Mouse (Mus musculus): Measurements from ENCODE around the gene Col4a3. TPM values are rescaled to one million over a fixed set of nuclear protein-coding genes. Genes with fewer than 3 reads are reported as not detected.

The Col4a3 gene
- total and polyA plus RNA-seq, 2 experiments from 2014 or later: 0.08 to 0.63 TPM

GRCm38 (mm10) chr1:82741539-82741938 is 154.8 kb downstream of the Col4a3 start:
- DNase-seq (ENCODE audit: low spot score) (no peak), ATAC-seq (ENCODE audit: insufficient read depth, low read depth) (no peak)
- Histone ChIP-seq H3K27me3 (ENCODE audit: control insufficient read depth, insufficient read depth, low read length) (no peaks in the 10 kb centered on the region), H3K4me1 (ENCODE audit: control insufficient read depth, insufficient read depth) (no peaks in the 10 kb centered on the region; the same call in 1 of the 2 replicates), H3K36me3 (replicated peaks; ENCODE audit: control insufficient read depth, insufficient read depth, low read length) (peaks cover 45% of the 10 kb centered on the region), H3K9me3 (replicated peaks; ENCODE audit: control insufficient read depth, low read length) (no peaks in the 10 kb centered on the region), H3K9ac (replicated peaks; ENCODE audit: low read depth, low read length) (no peak overlapping the region), H3K4me3 (ENCODE audit: low read depth, low read length) (no peak overlapping the region), H3K4me2 (ENCODE audit: low read depth, low read length) (no peak overlapping the region), H3K27ac (ENCODE audit: low read depth) (no peak overlapping the region)
- TF ChIP-seq CTCF (IDR thresholded peaks at IDR 0.05; ENCODE audit: low read depth): no peak
- no peak for TF ChIP-seq EP300 (IDR thresholded peaks at IDR 0.05; ENCODE audit: low read depth)
- WGBS: 82% methylated on average over 7 of the region's 7 CpGs

GRCm38 (mm10) chr1:82743962-82744361 is 157.2 kb downstream of the Col4a3 start:
- H3K27me3 ChIP-seq (ENCODE audit: control insufficient read depth, insufficient read depth, low read length): no peaks in the 10 kb centered on the region
- no peak overlapping the region for H3K27ac ChIP-seq (ENCODE audit: low read depth)
- no peak; the same call in 1 of the 2 replicates for ATAC-seq (ENCODE audit: insufficient read depth, low read depth)
- H3K4me2 ChIP-seq (ENCODE audit: low read depth, low read length): no peak overlapping the region
- H3K9ac ChIP-seq (replicated peaks; ENCODE audit: low read depth, low read length): no peak overlapping the region
- no peak for TF ChIP-seq EP300 (IDR thresholded peaks at IDR 0.05; ENCODE audit: low read depth)
- no peak for TF ChIP-seq CTCF (IDR thresholded peaks at IDR 0.05; ENCODE audit: low read depth)
- H3K9me3 ChIP-seq (replicated peaks; ENCODE audit: control insufficient read depth, low read length): no peaks in the 10 kb centered on the region
- H3K4me1 ChIP-seq (ENCODE audit: control insufficient read depth, insufficient read depth): no peaks in the 10 kb centered on the region; the same call in 1 of the 2 replicates
- no peak for DNase-seq (ENCODE audit: low spot score)
- 73% methylated on average over 3 of the region's 3 CpGs for WGBS
- peaks cover 39% of the 10 kb centered on the region for H3K36me3 ChIP-seq (replicated peaks; ENCODE audit: control insufficient read depth, insufficient read depth, low read length)
- H3K4me3 ChIP-seq (ENCODE audit: low read depth, low read length): no peak overlapping the region

- no peak overlapping the region for H3K4me3 ChIP-seq (ENCODE audit: low read depth, low read length)
- no peak for DNase-seq (ENCODE audit: low spot score)
- WGBS: 91% methylated on average over 4 of the region's 4 CpGs
Measured at GRCm38 (mm10) chr1:82746408-82746807, 159.7 kb downstream of the Col4a3 start.

GRCm38 (mm10) chr1:82747714-82748452 is 161.2 kb downstream of the Col4a3 start:
- TF ChIP-seq CTCF (IDR thresholded peaks at IDR 0.05; ENCODE audit: low read depth): no peak
- 75% methylated on average over 2 of the region's 2 CpGs for WGBS
- no peaks in the 10 kb centered on the region for H3K27me3 ChIP-seq (ENCODE audit: control insufficient read depth, insufficient read depth, low read length)
- ATAC-seq (ENCODE audit: insufficient read depth, low read depth): no peak
- H3K4me3 ChIP-seq (ENCODE audit: low read depth, low read length): no peak overlapping the region
- H3K9me3 ChIP-seq (replicated peaks; ENCODE audit: control insufficient read depth, low read length): no peaks in the 10 kb centered on the region
- H3K27ac ChIP-seq (ENCODE audit: low read depth): no peak overlapping the region
- DNase-seq (ENCODE audit: low spot score): no peak
- no peak overlapping the region for H3K9ac ChIP-seq (replicated peaks; ENCODE audit: low read depth, low read length)
- peaks cover 42% of the 10 kb centered on the region for H3K36me3 ChIP-seq (replicated peaks; ENCODE audit: control insufficient read depth, insufficient read depth, low read length)
- no peak overlapping the region for H3K4me2 ChIP-seq (ENCODE audit: low read depth, low read length)
- no peaks in the 10 kb centered on the region; the same call in 1 of the 2 replicates for H3K4me1 ChIP-seq (ENCODE audit: control insufficient read depth, insufficient read depth)

More at GRCm38 (mm10) chr1:82746408-82746807, 159.7 kb downstream of the Col4a3 start:
- Histone ChIP-seq H3K4me1 (ENCODE audit: control insufficient read depth, insufficient read depth) (no peaks in the 10 kb centered on the region; the same call in 1 of the 2 replicates), H3K27me3 (ENCODE audit: control insufficient read depth, insufficient read depth, low read length) (no peaks in the 10 kb centered on the region), H3K27ac (ENCODE audit: low read depth) (no peak overlapping the region), H3K9ac (replicated peaks; ENCODE audit: low read depth, low read length) (no peak overlapping the region), H3K36me3 (replicated peaks; ENCODE audit: control insufficient read depth, insufficient read depth, low read length) (peaks cover 46% of the 10 kb centered on the region), H3K9me3 (replicated peaks; ENCODE audit: control insufficient read depth, low read length) (no peaks in the 10 kb centered on the region), H3K4me2 (ENCODE audit: low read depth, low read length) (no peak overlapping the region)
- no peak for TF ChIP-seq CTCF (IDR thresholded peaks at IDR 0.05; ENCODE audit: low read depth)
- TF ChIP-seq EP300 (IDR thresholded peaks at IDR 0.05; ENCODE audit: low read depth): no peak
- ATAC-seq (ENCODE audit: insufficient read depth, low read depth): no peak

GRCm38 (mm10) chr1:82759520-82759919 is 172.8 kb downstream of the Col4a3 start:
- H3K9ac ChIP-seq (replicated peaks; ENCODE audit: low read depth, low read length): no peak overlapping the region
- no peak overlapping the region for H3K27ac ChIP-seq (ENCODE audit: low read depth)
- no peak for TF ChIP-seq EP300 (IDR thresholded peaks at IDR 0.05; ENCODE audit: low read depth)
- TF ChIP-seq CTCF (IDR thresholded peaks at IDR 0.05; ENCODE audit: low read depth): no peak
- no peak overlapping the region for H3K4me3 ChIP-seq (ENCODE audit: low read depth, low read length)
- ATAC-seq (ENCODE audit: insufficient read depth, low read depth): no peak
- no peak for DNase-seq (ENCODE audit: low spot score)
- no peaks in the 10 kb centered on the region for H3K27me3 ChIP-seq (ENCODE audit: control insufficient read depth, insufficient read depth, low read length)
- WGBS: 91% methylated on average over 1 of the region's 1 CpGs
- H3K36me3 ChIP-seq (replicated peaks; ENCODE audit: control insufficient read depth, insufficient read depth, low read length): peaks cover 25% of the 10 kb centered on the region
- H3K4me1 ChIP-seq (ENCODE audit: control insufficient read depth, insufficient read depth): no peaks in the 10 kb centered on the region
- no peaks in the 10 kb centered on the region for H3K9me3 ChIP-seq (replicated peaks; ENCODE audit: control insufficient read depth, low read length)
- no peak overlapping the region for H3K4me2 ChIP-seq (ENCODE audit: low read depth, low read length)

All from heart, postnatal 0 days (tissue).